Mouse (Mus musculus): ENCODE results near the gene Gtf2i.

Gtf2i gene

GRCm38 (mm10) chr5:134209931-134210554 is 104.5 kb downstream of the Gtf2i start:
- DNase-seq (ENCODE audit: low spot score in 2 of 2), result no peak

- no peak for DNase-seq (ENCODE audit: low spot score in 2 of 2)
Measured at GRCm38 (mm10) chr5:134206721-134207120, 107.8 kb downstream of the Gtf2i start.

- DNase-seq (ENCODE audit: low spot score in 2 of 2), result no peak
Measured at GRCm38 (mm10) chr5:134193664-134194063, 120.9 kb downstream of the Gtf2i start.

GRCm38 (mm10) chr5:134188571-134188970 is 126.0 kb downstream of the Gtf2i start:
- DNase-seq (ENCODE audit: low spot score in 2 of 2), result peak in 1 of 2 experiments; percentile 34
